Mouse (Mus musculus) forebrain, postnatal 0 days (tissue): ENCODE results near the gene Elmo2. TPM values are rescaled to one million over a fixed set of nuclear protein-coding genes. Genes with fewer than 3 reads are reported as not detected.

ENCODE experiments used
- ATAC-seq: fragments of 200-750 bp; cut with Nextera tagmentation; 2 replicates; pipeline ENCODE4 v1.8.0; 2017; ENCODE audit warnings: mild to moderate bottlenecking, moderate library complexity
- DNase-seq: peaks from one replicate; pipeline ENCODE4 v3.0.0-alpha.2; 2015
- H3K27ac ChIP-seq: fragments of 300-500 bp; sonication (generic); 2 replicates; pipeline ENCODE4 v1.5.1; 2014; ENCODE audit warnings: low read depth, mild to moderate bottlenecking, antibody characterized with exemption, low read length, moderate library complexity, mixed read lengths
- H3K27me3 ChIP-seq: fragments of 300-500 bp; sonication (generic); 2 replicates; pipeline ENCODE4 v1.6.1; 2014; ENCODE audit warnings: mild to moderate bottlenecking, low read length, mixed read lengths; ENCODE audit not compliant: insufficient read depth
- H3K36me3 ChIP-seq: fragments of 300-500 bp; sonication (generic); 2 replicates; pipeline ENCODE4 v1.6.1; 2014; ENCODE audit warnings: mild to moderate bottlenecking, moderate library complexity; ENCODE audit not compliant: insufficient read depth
- H3K4me1 ChIP-seq: fragments of 300-500 bp; sonication (generic); 2 replicates; pipeline ENCODE4 v1.6.1; 2014; ENCODE audit warnings: antibody characterized with exemption; ENCODE audit not compliant: insufficient read depth
- H3K4me2 ChIP-seq: fragments of 300-500 bp; sonication (generic); 2 replicates; pipeline ENCODE4 v1.6.1; 2014; ENCODE audit warnings: low read depth, mild to moderate bottlenecking, moderate library complexity
- H3K4me3 ChIP-seq: fragments of 300-500 bp; sonication (generic); 2 replicates; pipeline ENCODE4 v1.5.1; 2014; ENCODE audit warnings: low read depth, low read length, mixed read lengths
- H3K9ac ChIP-seq: fragments of 300-500 bp; sonication (generic); 2 replicates; pipeline ENCODE4 v1.6.1; 2014; ENCODE audit warnings: mild to moderate bottlenecking
- H3K9me3 ChIP-seq: fragments of 300-500 bp; sonication (generic); 2 replicates; pipeline ENCODE4 v1.6.1; 2016; ENCODE audit warnings: low read length
- CTCF ChIP-seq: sonication (generic); IDR thresholded peaks from 2 replicates; pipeline ENCODE4 v1.5.1; 2016; ENCODE audit warnings: antibody characterized with exemption, control low read depth, low read depth
- WGBS: fragments of 180-500 bp; shearing (Covaris S2); extraction: QIAGEN DNeasy Blood & Tissue Kit; methylation state at CpG from one replicate; pipeline ENCODE4 v1.1.7; 2014; 5-methylcytosine and 5-hydroxymethylcytosine counted together
- polyA plus RNA-seq: library from polyadenylated mRNA; unstranded; fragments of >200 nt; fragmentation: Nextera tagmentation; extraction: Ambion mirVana; gene quantifications from 2 replicates; pipeline ENCODE4 v1.2.1, GENCODE M21; 2015
- total RNA-seq: library from RNA; depleted of rRNA; stranded (reverse); fragments of >200 nt; gene quantifications from 2 replicates; pipeline ENCODE4 v1.2.3, GENCODE M21; 2014; rRNA removed

Gene Elmo2
- total and polyA plus RNA-seq, 2 experiments from 2014 or later: 78.8 to 84.5 TPM

DNA sequence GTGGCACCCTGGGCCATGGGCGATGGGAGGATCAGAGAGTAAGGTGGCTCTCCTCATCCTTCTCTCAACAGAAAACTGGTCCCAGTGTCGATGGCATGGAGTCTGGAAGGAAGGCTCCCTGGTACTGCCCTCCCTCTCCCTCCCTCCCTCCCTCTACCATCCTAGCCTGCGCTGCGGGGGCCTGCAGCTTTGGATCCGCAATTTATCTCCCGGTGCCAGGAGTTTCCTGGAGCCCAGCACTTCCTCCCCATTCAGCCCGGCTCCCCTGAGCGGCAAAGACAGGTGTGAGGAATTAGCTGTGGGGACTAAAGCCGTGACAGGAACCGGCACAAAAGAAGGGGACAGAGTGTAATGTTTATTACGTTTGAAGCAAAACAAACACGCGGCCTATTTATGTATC, 83.7 kb downstream of the Elmo2 start:
- DNase-seq: no peak

DNA sequence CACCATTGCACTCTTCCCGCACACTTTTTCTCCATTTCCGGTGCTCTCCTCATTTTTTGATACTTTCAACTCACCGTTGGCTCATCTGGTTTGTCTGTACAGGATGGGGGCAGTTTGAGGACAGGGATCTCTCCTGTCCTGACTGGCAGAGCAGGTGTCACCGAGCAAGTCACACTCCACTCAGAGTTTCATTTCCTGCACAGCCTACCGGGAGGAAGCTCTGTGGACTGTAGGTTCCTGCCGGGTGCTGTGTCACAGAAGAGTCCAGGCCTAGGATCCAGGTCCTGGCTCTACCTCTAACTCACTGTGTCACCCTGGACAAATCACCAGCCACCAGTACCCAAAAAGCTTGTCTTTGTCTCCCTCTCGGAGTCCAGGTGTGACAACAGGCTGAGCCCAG, 84.5 kb downstream of the Elmo2 start:
- no peak for ATAC-seq
- Histone ChIP-seq H3K4me3 (no peak overlapping the region), H3K27ac (no peak overlapping the region)

More for the DNA sequence above, 83.7 kb downstream of the Elmo2 start:
- peaks cover 13% of the 10 kb centered on the region; the same call in 1 of the 2 replicates for H3K4me1 ChIP-seq
- no peak for TF ChIP-seq CTCF
- H3K4me3 ChIP-seq: no peak overlapping the region
- 7% methylated on average over 13 of the region's 13 CpGs for WGBS
- no peak overlapping the region for H3K4me2 ChIP-seq
- H3K9ac ChIP-seq: 0 out of 2 replicates have a peak overlapping the region, but pooled peaks have one; percentile 10
- H3K9me3 ChIP-seq: no peaks in the 10 kb centered on the region
- H3K27ac ChIP-seq: no peak overlapping the region
- no peaks in the 10 kb centered on the region for H3K36me3 ChIP-seq
- ATAC-seq: peak; percentile 32; the same call in 1 of the 2 replicates
- peaks cover 13% of the 10 kb centered on the region for H3K27me3 ChIP-seq

GRCm38 (mm10) chr2:165240371-165240770, 85.9 kb downstream of the Elmo2 start:
- ATAC-seq: no peak
- Histone ChIP-seq H3K4me1 (peaks cover 13% of the 10 kb centered on the region; the same call in 1 of the 2 replicates), H3K9me3 (no peaks in the 10 kb centered on the region), H3K27me3 (peaks cover 17% of the 10 kb centered on the region), H3K4me3 (no peak overlapping the region), H3K36me3 (no peaks in the 10 kb centered on the region), H3K27ac (no peak overlapping the region), H3K4me2 (no peak overlapping the region), H3K9ac (no peak overlapping the region)
- 28% methylated on average over 8 of the region's 8 CpGs for WGBS
- no peak for TF ChIP-seq CTCF
- DNase-seq: peak; percentile 16

More for the DNA sequence above, 84.5 kb downstream of the Elmo2 start:
- Histone ChIP-seq H3K9ac (no peak overlapping the region), H3K36me3 (no peaks in the 10 kb centered on the region), H3K4me1 (peaks cover 13% of the 10 kb centered on the region; the same call in 1 of the 2 replicates), H3K4me2 (no peak overlapping the region), H3K27me3 (peaks cover 10% of the 10 kb centered on the region), H3K9me3 (no peaks in the 10 kb centered on the region)
- TF ChIP-seq CTCF: no peak
- WGBS: 65% methylated on average over 7 of the region's 7 CpGs
- no peak for DNase-seq

GRCm38 (mm10) chr2:165239533-165240144, 86.6 kb downstream of the Elmo2 start:
- ATAC-seq (no peak), DNase-seq (no peak)
- H3K4me1 ChIP-seq: peaks cover 13% of the 10 kb centered on the region; the same call in 1 of the 2 replicates

DNA sequence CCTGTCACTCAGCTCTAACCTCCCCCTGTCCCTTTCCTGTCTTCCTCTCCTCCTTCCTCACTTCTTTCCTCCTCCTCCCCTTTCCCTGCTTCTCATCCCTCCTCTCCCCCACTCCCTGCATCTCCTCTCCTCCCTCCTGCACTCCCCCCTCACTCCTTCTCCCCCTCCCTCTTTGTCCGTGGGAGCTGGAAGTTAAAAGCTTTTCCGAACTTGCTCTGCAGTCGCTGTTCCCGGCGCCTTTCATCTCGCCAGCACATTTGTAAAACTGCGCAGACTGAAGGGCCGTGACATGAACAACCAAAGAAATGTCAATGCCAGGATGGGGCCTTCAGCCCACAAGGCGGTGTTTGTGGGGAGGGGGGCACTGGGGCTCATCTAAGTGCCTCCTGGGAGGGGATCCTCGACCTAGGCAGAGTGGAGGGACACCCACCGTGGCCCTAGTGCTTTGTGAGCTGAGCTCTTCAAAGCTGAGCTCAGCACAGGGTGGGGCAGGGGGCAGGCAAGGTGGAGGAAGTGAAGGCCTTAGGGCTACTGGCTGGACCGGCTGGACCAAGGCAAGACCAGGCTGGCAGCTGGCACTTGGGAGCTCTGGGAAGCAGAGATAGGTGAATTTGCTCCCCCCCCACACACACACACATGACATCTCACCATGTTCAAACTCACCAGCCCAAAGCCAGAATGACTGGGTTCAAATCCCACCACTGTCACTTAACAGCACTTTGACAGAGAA, 87.7 kb downstream of the Elmo2 start:
- Histone ChIP-seq H3K4me3 (no peak overlapping the region), H3K27me3 (peaks cover 17% of the 10 kb centered on the region), H3K4me1 (peaks cover 13% of the 10 kb centered on the region; the same call in 1 of the 2 replicates), H3K27ac (no peak overlapping the region), H3K4me2 (no peak overlapping the region), H3K9me3 (no peaks in the 10 kb centered on the region), H3K9ac (no peak overlapping the region), H3K36me3 (no peaks in the 10 kb centered on the region)
- WGBS: 7% methylated on average over 12 of the region's 12 CpGs
- no peak for DNase-seq
- TF ChIP-seq CTCF: no peak
- ATAC-seq: no peak

More at GRCm38 (mm10) chr2:165239533-165240144, 86.6 kb downstream of the Elmo2 start:
- no peaks in the 10 kb centered on the region for H3K9me3 ChIP-seq
- H3K4me2 ChIP-seq: no peak overlapping the region
- 32% methylated on average over 15 of the region's 15 CpGs for WGBS
- no peak overlapping the region for H3K27ac ChIP-seq
- H3K36me3 ChIP-seq: no peaks in the 10 kb centered on the region
- TF ChIP-seq CTCF: no peak
- no peak overlapping the region for H3K4me3 ChIP-seq
- H3K9ac ChIP-seq: no peak overlapping the region
- peaks cover 17% of the 10 kb centered on the region for H3K27me3 ChIP-seq

Other genes with a start within 250 kb of the Elmo2 start
- gene 1700025C18Rik, start 235.7 kb downstream of the Elmo2 start, total RNA-seq: not detected in 2 replicates
- gene 1700025C18Rik, start 235.7 kb downstream of the Elmo2 start, polyA plus RNA-seq: not detected in 2 replicates
- 11.5 and 24.6 TPM in 2 replicates for gene Cdh22, start 91.6 kb downstream of the Elmo2 start, total RNA-seq
- 7.1 and 10.4 TPM in 2 replicates for gene Cdh22, start 91.6 kb downstream of the Elmo2 start, polyA plus RNA-seq
- 66.9 and 85.8 TPM in 2 replicates for gene Slc35c2, start 38.6 kb downstream of the Elmo2 start, total RNA-seq
- 62.7 and 65.8 TPM in 2 replicates for gene Slc35c2, start 38.6 kb downstream of the Elmo2 start, polyA plus RNA-seq
- 3.2 and 14.4 TPM in 2 replicates for gene Zfp663, start 42.2 kb upstream of the Elmo2 start, total RNA-seq
- 2.1 and 3.3 TPM in 2 replicates for gene Zfp663, start 42.2 kb upstream of the Elmo2 start, polyA plus RNA-seq
- 16.7 and 22.4 TPM in 2 replicates for gene Zfp334, start 61.8 kb upstream of the Elmo2 start, total RNA-seq
- 2.8 and 4.6 TPM in 2 replicates for gene Zfp334, start 61.8 kb upstream of the Elmo2 start, polyA plus RNA-seq
- not detected in 2 replicates for gene Ocstamp, start 73.9 kb upstream of the Elmo2 start, total RNA-seq
- not detected in 2 replicates for gene Ocstamp, start 73.9 kb upstream of the Elmo2 start, polyA plus RNA-seq
- 12.7 and 24.3 TPM in 2 replicates for gene Slc13a3, start 146.8 kb upstream of the Elmo2 start, total RNA-seq
- 14.4 and 18.0 TPM in 2 replicates for gene Slc13a3, start 146.8 kb upstream of the Elmo2 start, polyA plus RNA-seq
- gene Trp53rka, start 166.8 kb upstream of the Elmo2 start, total RNA-seq: 44.0 and 54.6 TPM in 2 replicates
- 31.8 and 36.8 TPM in 2 replicates for gene Trp53rka, start 166.8 kb upstream of the Elmo2 start, polyA plus RNA-seq
- 0.62 and 2.1 TPM in 2 replicates for gene Slc2a10, start 177.3 kb upstream of the Elmo2 start, total RNA-seq
- 0.84 and 2.1 TPM in 2 replicates for gene Slc2a10, start 177.3 kb upstream of the Elmo2 start, polyA plus RNA-seq